Mouse (Mus musculus) CD8-positive naive resting alpha-beta T cell, adult 2 months (primary cell): ENCODE measurements at regions not wholly inside any gene's neighbourhood (a gene's known extent, or its start where the extent isn't known, plus 50 kb on each side); places are given as distances from the start of the nearest gene placed in this dataset.

Experiments used
- DNase-seq, 2 experiments: peaks; one replicate each; pipeline ENCODE4 v3.0.0; 2022; ENCODE audit warnings: low read depth in 2 of 2, low spot score in 2 of 2

DNA sequence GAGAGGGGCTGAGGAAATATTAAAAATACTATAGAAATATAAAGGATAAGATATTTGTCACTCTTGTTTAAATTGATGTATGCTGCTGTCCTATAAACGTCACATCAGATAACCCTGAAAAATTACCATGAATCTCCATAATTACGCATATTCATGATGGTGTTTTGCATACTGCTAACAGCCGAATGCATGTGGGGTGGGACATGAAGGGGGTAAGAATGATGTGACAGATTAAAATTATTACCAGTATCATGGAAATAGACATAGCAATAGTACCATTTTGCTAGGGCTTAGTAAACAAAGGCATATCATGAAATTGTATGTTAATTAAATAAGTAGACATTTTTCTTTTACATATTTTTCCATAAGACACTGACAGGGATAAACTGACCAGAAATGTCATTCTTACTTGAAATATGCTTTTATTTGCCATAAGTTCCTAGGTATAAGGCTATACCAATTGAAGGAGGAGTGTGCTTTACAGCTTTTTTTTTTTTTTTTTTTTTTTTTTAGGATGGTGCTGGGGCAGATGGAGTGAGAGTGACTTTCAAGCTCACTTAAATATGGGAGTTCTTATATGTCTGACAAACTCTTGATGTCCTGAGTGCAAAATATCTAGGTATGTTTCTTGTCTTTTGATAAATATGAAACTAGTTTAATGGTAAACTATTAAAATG, 349.8 kb upstream of the Tmem161b start:
- DNase-seq = no peak

DNA sequence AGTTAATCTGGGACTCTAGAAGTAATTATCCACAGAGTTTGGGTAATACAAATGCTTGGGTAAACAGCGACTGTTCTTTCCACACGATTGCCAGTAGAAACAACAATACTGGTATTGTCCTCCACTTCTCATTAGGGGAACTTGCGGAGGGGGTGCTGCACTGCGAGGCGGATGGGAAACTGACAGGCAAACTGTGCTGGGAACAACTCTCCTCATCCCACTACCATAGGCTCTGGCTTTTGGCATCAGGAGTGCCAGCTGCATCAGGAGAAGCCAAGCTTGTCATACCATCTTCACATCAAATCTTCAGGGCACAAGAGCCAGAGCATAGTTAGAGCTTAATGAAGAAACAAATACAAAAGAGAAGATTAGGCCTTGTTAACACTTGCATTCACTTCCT, 349.2 kb upstream of the Tmem161b start:
- DNase-seq = no peak

DNA sequence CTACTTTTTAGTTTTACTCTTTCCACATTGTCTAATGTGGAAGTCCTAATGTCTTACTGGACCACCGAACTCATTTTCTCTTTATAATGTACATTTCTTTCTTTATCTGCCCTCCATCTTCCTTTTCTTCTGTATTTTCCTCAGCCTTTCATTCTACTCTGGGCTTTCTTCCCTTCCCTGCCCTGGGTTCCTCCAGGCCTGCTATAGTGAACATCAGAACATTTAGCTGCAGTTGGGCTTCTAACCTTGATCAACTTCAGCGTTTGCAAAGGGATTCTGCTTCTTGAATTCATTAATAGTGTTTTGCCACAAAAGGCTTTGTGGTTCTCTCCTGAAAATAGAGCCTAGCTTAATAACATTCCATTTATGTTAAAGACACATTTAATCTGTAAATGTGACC, 342.5 kb upstream of the Tmem161b start:
- DNase-seq = no peak

DNA sequence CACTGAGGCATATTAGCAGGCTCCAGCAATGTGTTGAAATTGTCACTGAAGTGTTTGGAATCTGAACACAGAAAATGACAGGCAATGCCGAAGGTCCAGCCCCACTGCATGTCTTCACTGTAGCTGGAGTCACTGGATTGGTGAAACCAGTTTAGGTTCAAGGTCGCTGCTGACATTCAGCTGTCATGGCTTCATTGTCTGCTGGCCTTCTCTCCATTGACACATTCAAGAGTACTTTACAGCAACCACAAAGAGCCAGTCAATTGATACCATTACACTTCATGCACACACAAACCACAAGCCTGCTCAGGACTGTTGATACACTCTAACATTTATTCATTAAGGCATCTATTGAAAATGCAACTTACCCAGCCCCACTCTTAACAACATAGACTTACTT, 341.8 kb upstream of the Tmem161b start:
- DNase-seq = no peak

DNA sequence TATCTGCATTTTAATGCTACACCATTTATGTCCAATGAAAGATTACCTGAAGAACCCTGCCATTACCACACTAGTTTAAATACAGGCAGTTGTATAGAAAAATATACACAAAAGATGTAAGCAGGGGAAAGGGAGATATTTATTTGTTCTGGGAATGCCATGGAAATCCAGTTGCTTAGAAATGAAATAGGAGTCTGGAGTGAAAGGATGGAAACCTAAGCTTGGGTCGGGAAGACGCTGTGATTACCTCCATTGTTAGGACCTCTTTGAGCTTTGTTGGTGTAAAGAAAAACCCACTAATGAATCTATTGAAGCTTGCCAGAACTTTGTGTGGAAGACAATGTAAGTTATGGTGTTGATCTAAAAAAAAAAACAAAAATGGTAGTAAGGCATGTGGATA, 341.3 kb upstream of the Tmem161b start:
- no peak for DNase-seq

DNA sequence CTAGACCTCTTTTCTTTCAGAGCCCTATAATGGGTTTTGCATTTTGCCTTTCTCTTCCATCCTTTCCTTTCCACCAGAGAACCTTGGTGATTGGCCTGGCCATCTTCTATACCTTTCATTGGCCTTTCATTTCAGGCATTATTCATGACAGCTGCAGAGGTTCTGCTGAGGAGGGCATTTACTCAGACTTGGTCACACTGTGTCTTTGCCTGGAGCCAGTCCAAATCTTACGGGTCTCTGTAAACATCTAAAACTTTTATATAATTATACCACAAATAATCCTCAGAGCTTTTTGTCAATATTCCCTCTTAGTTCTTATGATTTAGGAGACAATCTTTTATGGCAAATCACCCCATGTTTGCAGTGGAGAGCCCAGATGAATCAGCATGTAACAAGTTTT, 339.3 kb upstream of the Tmem161b start:
- DNase-seq = no peak

DNA sequence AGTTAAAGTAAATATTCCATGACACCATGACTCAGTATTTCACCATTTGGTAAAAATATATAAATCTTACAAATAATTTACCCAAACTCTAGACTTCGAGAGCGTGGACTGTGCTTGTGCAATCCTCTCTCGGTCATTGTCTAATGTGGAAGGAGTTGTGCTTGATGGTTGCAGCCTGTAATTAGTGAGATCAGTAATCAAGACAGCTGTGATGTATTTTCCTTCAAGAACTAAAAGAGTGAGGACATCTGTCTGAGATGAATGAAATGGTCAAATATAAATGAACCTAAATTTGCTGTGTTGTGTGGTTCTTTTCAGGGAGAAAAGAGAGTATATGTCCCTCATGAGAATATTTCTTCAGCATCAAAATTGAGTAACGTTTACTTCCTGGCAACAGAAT, 338.3 kb upstream of the Tmem161b start:
- no peak for DNase-seq

DNA sequence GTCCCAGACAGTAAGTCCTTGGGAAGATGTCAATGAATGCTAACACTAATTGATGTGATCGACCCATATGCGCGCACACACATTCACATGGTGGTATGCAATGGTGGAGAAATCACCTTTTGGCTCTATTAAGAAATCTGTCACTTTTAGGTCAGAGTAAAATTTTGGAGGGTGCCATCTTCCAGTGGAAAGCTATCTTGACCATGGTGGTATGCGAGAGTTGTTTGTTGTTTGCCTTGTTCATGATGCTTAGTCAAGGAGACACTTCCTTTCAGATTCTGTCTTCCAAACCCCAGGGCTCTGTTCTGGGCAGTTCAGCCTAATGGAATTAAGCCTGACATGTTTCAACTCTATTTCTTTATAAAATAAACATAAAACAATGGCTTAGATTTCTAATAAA, 337.9 kb upstream of the Tmem161b start:
- DNase-seq = no peak

DNA sequence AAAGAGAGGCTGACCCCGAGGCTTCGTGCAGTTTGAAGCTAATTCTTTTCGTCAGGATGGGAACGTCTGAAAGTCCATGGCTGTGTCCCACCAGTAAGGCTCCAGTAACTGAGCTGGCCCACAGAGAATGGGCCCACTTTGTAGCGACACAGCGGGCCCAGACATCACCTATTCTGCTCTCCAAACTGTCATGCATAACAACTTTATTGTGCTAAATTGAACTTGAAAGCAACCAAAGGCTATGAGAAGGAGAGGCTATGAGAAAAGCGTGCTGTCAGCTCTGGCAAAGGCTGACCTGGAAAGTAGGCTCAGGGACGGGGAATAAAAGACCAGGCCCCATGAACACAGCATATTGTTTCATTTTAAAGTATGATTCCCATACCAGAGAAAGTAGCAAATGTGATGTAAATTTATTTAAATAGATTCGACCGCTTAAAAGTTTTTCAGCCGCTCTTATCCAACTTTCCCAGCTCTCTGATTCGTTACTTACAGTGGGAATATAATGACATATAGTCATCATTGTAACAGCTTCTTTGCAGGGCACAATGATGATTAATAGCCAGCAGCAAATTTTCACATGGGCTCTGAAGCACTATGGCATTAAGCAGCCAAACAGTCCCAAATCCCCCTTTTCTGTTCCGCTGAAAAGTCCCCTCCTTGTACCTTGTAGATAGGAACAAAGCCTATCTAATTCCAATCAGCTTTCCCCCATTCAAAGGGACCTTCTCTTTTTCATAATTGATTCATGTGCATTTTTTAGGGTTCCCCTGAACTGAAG, 337.1 kb upstream of the Tmem161b start:
- DNase-seq = no peak

DNA sequence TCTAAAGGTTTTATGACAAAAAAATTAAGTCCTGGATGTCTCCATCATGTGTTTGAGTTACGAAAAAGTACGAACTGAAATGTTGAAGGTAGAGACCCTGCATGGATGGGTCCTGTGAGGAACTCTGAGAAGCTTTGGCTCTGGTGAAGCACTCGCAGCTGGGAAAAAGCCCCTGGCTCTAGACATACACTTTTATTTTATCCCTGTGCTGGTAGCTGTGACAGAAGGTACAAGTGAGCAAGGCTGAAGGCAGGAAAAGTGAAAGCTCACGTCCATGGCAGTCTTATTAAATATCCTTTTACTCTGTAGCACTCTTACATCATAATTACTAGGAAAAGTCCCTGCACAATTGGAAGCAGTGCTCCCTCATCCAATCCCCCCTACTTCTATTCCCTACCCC, 336.4 kb upstream of the Tmem161b start:
- DNase-seq = no peak

DNA sequence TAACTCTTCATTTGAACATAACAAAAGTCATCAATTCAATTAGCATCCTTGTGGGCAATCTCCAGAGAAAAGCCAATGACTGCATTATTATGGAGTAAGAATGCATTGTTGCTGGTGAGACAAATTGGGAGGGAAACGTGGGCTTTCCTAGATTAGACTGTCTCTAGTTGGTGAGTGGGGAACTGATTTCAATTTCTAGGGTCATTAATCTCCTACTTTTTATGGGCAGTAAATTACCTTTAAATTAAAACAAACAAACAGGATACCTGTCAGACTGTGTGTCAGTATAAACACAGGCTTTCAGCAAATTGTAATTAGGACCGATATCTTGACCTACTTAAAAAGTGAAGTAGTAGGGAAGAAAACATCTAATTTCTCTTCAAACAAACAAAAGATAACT, 307.4 kb upstream of the Tmem161b start:
- no peak for DNase-seq

DNA sequence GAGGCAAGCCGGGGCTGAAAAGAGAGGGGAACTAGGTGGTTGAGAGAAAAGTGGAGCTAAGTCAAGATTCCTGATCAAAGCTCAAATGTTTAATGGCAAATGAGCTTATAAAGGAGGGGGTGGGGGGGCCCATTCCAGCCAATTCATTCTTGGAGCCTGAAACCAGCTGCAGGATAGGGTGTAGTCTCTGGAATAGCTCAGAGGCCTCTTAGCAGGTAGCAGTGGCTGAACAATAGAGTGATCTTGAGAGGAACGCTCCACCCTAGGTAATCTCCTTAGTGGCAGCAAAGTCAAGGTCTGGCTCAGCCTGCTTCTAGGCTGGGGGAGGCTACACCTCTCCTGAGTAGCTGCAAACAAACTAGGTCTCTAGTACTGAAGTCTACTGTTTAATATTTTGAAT, 289.3 kb upstream of the Tmem161b start:
- DNase-seq = no peak

DNA sequence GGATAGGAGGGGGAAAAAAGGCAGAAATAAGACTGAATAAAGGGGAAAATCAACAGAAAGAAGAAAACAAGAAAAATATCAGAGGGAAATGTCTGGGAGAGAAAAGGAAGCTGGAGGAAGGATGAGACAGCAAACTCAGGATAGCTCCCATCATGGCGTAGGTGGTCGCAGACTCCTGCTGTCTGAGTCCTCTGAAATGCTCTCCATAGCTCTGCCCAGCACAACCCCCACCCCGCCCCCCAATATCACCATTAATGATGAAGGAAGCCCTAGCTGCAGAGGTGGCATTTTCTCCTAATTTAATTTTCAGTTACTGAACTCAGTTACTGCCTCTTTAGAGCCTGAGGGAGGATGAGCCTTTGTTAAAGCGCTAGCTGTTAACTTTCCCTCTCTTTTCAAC, 275.6 kb upstream of the Tmem161b start:
- DNase-seq = no peak

DNA sequence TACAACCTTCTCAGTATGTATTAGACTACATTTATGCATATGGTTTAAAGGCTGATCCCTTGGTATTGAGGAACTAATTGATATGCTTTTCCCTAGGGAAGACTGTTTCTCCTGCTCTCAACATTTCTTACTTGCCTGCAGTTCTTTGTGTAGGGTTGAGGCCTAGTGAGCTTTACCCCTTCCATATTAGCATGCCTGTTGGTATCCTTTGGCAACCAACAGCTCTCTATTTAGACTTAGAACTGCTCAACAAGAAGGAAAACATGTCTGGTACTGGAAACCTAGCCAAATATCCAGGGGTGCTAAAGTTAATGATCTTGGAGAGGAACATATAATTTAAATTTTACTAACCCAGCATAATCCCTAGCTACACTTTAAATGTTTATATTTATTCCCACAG, 270.9 kb upstream of the Tmem161b start:
- no peak for DNase-seq

DNA sequence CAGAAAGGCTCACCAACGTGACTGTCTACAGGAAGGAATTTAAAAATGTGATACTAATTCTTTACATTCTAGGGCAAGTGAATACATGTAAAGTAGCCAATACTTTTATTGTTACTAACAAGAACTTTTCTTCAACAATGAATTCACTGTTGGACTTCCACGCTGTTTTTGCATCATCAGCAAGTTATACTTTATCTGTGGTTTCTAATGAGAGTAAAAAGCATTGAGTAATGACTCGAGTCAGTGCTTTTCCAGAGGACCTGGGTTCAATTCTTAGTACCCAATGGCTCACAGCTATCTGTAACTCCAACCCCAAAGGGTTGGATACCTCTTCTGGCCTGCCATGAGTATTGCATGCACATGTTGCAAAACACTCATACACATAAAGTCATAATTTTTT, 270.3 kb upstream of the Tmem161b start:
- DNase-seq = no peak

DNA sequence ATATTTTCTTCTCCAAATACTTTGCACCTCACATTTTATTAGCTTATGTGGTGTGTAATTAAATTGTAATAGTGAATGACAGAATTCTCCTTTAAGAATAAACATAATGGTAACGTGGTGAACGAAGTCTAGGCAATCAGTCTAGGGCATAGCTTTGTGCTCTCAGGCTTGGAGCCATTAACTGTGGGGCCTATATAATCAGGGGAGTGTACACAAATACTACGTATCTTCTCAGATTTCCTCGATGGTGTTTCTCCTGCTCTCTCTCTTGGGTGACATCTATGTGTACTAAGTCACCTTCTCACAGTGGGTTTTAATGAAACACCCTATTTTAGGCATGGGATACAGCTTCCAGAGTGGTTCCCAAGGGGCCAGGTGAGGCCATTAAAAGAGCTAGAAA, 269.7 kb upstream of the Tmem161b start:
- no peak for DNase-seq

DNA sequence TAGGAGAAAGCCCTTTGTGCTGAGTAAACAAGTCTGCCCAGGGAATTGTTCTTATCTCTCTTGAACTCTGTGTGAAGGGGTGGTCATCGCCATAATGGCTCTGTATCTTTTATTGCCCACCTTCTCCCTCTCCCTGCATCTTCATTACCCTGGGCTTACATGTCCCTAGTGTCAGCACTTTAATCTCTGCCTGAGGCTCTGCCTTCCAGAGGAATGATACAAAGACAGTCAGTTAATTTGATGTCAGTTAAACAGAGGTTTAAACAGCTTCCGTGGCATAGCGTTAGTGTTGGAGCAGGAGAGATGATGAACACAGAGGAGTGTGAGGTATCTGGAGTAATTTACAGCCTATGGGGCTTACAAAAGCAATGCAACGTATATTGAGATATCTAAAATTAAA, 269.2 kb upstream of the Tmem161b start:
- no peak for DNase-seq

DNA sequence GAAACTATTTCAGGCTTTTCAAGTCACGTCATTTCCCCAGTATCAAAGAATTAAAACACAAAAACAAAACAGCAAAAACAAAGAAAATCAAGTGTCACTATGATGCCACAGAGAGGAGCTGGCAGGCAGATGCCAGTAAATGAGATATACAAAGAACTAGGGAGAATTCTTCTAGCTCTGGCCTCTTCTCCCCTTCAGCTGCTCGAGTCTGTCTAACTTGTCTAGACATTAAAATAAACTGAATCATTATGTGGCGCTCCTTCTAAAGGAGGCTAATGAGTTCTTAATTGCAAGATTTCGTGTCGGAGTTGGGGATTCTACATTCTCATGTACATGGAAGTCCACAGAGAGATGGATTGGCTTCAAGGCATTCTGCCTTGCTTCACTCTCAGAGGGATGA, 266.4 kb upstream of the Tmem161b start:
- DNase-seq = no peak

DNA sequence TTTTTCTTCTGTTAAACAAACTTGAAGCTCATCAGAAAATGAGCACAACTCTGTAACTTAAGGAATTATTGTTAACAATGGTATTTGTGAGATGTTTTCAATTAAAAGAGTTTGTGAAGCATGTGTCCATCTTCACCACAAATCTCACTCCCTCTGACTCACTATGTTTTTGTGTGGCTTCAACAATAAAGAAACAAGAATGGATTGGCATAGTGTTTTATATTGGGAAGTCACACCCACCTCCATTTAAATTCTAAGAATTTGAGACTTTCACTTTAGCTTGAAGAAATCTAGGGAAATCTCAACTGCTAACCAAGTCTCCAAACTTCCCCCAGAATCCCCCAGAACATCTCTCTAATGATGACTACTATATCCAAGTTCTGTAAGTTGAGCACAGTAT, 243.6 kb upstream of the Tmem161b start:
- DNase-seq = no peak

DNA sequence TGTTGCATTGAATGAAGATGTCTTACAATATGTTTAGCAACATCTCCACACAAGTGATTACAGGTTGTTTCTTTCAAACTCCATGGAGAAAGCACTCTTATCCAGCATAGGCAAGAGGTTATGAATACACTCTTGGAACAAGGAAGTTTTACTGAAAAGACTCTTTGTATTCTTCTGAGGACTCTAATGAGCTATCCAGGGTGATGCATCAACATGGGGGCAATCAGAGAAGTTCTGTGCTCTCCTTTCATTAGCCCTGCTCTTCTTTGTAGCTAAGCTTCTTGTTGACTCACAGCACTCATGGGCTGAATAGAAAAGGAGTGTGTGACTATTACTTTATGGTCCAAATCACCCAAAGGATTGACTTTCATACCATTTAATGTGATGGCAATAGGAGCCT, 242.6 kb upstream of the Tmem161b start:
- DNase-seq = no peak

DNA sequence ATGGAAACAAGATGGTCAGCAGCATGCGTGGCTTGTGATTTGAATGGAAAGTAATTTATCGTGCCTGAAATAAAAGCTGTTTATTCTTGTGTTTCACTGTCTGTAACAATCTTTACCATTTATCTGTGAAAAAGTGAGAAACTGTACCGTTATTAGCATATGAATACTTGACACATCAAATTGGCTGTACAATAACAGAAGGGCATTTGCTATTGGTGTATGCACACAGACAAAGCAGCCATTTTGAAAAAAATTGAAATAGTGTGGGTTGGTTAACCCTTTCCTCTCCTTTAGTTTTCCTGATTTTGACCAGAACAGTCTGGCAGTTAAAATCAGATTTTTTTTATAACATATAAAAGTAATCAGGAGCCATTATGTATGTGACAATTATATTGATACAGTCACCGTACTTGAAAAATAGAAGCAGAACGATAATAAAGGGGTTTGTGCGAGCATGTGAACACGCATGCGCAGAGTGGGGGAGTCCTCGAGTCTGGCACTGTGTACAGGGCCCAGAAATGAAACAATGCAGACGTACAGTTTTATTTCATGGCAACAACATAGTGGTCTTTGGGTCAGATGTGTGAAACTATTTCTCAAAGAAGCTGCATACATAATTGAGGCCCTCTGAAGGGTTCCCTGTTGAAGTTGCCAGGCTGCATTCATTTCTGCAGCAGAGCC, 237.3 kb upstream of the Tmem161b start:
- no peak for DNase-seq

DNA sequence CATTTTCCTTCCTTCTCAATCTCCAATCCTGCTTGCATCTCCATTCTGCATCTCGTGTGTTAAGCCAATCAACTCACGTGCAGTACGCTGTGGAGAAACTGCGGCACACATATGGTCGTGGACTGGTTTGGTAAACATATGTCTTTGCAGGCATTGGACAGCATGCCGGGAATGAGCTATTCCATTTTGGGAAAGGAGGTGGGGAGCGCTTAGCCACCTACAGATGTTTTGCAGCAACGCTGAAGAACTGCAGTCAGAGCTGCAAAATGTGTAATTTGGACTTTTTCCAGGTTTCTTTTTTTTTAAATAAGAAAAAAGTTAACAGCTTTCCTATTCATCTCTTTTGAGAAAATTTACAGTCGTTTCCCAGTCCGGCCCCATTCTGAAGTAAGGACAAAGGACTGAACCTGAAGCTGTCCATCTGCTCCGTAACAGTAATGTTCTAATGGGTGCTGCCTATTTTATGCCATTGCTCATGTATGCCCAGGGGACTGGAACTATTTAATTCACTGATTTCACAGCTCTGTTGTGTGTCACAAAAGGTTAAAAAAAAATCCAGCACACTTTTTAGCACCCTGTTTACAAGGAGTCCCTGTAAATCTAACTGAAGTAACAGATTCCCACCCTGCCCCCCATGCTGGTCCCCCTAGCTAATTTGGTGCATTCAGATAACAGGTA, 234.2 kb upstream of the Tmem161b start:
- DNase-seq = no peak
